Mouse (Mus musculus) c-Kit-negative CD71-positive TER-119-positive erythroid progenitor cells, embryonic 14.5 days (primary cell): Measurements from ENCODE around the gene Nasp.
"Not testable (repeated sequence)": the region's sequence is repeated elsewhere in the genome, so short reads cannot be mapped to it uniquely, and the experiment has no call there.

ENCODE experiments used
- DNase-seq: peaks from one replicate; pipeline ENCODE4 v3.0.0-alpha.2; 2013; ENCODE audit warnings: low read depth, low spot score

Gene Nasp

GRCm38 (mm10) chr4:116627722-116628662, at the start of gene Nasp:
Gene Nasp, minus strand, starts transcription at chr4:116627941.
- peak; percentile 63 for DNase-seq

GRCm38 (mm10) chr4:116676027-116676426, 48.3 kb upstream of the Nasp start:
- DNase-seq, result no peak

GRCm38 (mm10) chr4:116674761-116675160, 47.0 kb upstream of the Nasp start:
- not testable (repeated sequence) for DNase-seq

GRCm38 (mm10) chr4:116672785-116673184, 45.0 kb upstream of the Nasp start:
- no peak for DNase-seq

GRCm38 (mm10) chr4:116669291-116669690, 41.5 kb upstream of the Nasp start:
- DNase-seq, result no peak

- no peak for DNase-seq
Observed at GRCm38 (mm10) chr4:116668145-116668544, 40.4 kb upstream of the Nasp start.

GRCm38 (mm10) chr4:116666625-116667024, 38.9 kb upstream of the Nasp start:
- no peak for DNase-seq

- DNase-seq, result no peak
Observed at GRCm38 (mm10) chr4:116661998-116662397, 34.3 kb upstream of the Nasp start.

GRCm38 (mm10) chr4:116660829-116661228, 33.1 kb upstream of the Nasp start:
- DNase-seq, result no peak

- not testable (repeated sequence) for DNase-seq
Observed at GRCm38 (mm10) chr4:116659916-116660315, 32.2 kb upstream of the Nasp start.

- DNase-seq, result no peak
Observed at GRCm38 (mm10) chr4:116659474-116659873, 31.7 kb upstream of the Nasp start.

- no peak for DNase-seq
Observed at GRCm38 (mm10) chr4:116657971-116658370, 30.2 kb upstream of the Nasp start.

- no peak for DNase-seq
Observed at GRCm38 (mm10) chr4:116655658-116656057, 27.9 kb upstream of the Nasp start.

GRCm38 (mm10) chr4:116655100-116655499, 27.4 kb upstream of the Nasp start:
- DNase-seq, result no peak

- no peak for DNase-seq
Observed at GRCm38 (mm10) chr4:116653228-116653627, 25.5 kb upstream of the Nasp start.

- DNase-seq, result no peak
Observed at GRCm38 (mm10) chr4:116651797-116652135, 24.0 kb upstream of the Nasp start.

GRCm38 (mm10) chr4:116650924-116651796, 23.4 kb upstream of the Nasp start, which contains the start of gene Akr1a1:
Gene Akr1a1, minus strand, starts transcription at chr4:116651680.
- peak; percentile 46 for DNase-seq

GRCm38 (mm10) chr4:116650365-116650764, 22.6 kb upstream of the Nasp start:
- no peak for DNase-seq

GRCm38 (mm10) chr4:116649411-116649810, 21.7 kb upstream of the Nasp start:
- no peak for DNase-seq

- no peak for DNase-seq
Observed at GRCm38 (mm10) chr4:116645624-116646023, 17.9 kb upstream of the Nasp start.

- no peak for DNase-seq
Observed at GRCm38 (mm10) chr4:116644326-116644725, 16.6 kb upstream of the Nasp start.

GRCm38 (mm10) chr4:116642071-116642470, 14.3 kb upstream of the Nasp start:
- DNase-seq, result no peak
